Mouse (Mus musculus): ENCODE data around the gene Gm2663.
A peak's percentile ranks its signal among the peaks of the same experiment; 100 is the strongest.
"Not testable (repeated sequence)": the region's sequence is repeated elsewhere in the genome, so short reads cannot be mapped to it uniquely, and the experiment has no call there.

The Gm2663 gene

GRCm38 (mm10) chr6:40999379-40999778 is at the start of gene Gm2663:
Gm2663 (minus strand) TSS chr6:40999479.
- not testable (repeated sequence) for DNase-seq (ENCODE audit: low spot score in 2 of 2)

DNA sequence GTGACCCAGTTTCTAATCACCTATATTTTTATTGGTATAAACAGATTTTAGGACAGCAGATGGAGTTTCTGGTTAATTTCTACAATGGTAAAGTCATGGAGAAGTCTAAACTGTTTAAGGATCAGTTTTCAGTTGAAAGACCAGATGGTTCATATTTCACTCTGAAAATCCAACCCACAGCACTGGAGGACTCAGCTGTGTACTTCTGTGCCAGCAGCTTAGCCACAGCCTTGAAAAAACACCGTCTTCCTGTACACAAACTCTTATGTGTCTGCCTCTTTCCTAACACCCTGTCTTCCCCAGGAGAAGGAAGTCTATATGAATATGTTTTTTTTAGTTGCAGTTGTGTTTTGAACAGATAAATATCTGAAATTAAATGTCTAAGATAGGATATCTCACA is 49.3 kb upstream of the Gm2663 start:
- DNase-seq (ENCODE audit: low spot score in 2 of 2): no peak

GRCm38 (mm10) chr6:41047961-41048360 is 48.7 kb upstream of the Gm2663 start:
- no peak for DNase-seq (ENCODE audit: low spot score in 2 of 2)

DNA sequence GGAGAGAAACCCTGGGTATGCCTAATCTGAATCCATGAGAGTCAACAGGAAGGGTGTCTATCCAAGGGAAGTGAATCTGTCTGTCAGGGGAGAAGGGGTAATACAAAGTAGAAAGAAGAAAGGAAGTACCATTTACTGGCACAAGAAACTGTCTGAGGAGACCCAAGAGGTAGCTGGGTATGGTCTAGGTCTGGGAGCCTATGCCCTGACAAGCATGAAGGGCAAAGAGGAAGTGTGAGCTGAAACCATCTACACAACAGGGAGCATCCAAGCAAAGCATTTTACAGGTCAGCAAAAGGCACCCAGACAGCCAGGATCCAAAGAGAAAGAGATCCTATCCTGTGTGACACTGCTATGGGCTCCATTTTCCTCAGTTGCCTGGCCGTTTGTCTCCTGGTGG is 47.9 kb upstream of the Gm2663 start:
- DNase-seq (ENCODE audit: low spot score in 2 of 2): no peak

DNA sequence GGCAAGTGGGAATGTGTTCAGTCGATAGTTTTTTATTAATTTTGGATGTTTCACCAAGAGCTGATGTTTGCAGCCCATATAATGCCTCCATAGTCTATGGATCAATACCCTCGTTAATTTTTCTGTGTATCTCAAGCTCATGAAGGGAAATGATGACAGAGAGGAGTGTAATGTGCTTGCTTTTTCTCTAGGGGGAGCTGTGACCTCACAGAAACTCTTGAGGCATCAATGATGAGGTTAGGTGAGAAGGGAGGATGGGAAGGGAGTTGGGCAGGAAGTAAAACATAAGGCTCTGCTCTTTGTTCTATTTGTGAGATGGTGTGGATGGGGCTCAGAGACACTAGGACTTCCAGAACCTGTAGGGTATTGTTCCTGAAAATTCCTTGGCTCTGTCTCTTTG is 47.3 kb upstream of the Gm2663 start:
- DNase-seq (ENCODE audit: low spot score in 2 of 2): no peak

DNA sequence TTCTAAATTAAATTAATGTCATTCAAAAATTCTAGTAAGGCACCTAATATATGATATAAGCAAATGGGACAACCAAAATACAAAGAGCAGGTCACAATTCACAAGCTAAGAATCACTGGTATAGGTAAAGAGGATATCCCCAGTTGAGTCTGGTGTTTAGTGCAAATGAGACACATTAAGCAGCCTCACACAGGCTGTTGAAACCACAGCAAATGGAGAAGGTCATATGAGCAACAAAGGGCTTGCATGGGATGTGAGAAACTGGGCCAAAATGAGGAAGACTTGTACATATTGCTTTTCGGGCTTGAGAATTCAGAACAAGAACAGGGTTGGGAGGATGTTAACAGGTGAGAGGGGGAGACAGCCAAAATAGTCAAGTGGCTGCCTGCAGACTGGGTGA is 45.5 kb upstream of the Gm2663 start:
- no peak for DNase-seq (ENCODE audit: low spot score in 2 of 2)

DNA sequence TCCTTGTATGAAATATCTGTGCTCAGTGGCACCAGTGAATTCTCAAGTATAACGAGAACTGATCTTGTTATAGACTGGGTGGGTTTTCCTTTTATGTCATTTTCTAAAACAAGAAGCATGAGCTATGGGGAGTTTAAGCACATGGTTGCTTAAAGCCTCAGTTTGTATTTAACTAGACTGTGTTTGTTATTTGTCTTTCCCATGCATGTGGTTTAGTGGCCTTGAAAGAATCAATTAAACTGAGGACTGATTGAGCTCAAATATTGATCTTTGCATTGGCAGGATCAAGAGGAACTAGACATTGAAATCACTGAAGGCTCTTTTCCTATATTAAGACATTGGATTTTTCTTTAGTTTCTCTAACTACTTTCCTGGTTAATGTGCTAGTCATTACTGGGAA is 45.0 kb upstream of the Gm2663 start:
- no peak for DNase-seq (ENCODE audit: low spot score in 2 of 2)

DNA sequence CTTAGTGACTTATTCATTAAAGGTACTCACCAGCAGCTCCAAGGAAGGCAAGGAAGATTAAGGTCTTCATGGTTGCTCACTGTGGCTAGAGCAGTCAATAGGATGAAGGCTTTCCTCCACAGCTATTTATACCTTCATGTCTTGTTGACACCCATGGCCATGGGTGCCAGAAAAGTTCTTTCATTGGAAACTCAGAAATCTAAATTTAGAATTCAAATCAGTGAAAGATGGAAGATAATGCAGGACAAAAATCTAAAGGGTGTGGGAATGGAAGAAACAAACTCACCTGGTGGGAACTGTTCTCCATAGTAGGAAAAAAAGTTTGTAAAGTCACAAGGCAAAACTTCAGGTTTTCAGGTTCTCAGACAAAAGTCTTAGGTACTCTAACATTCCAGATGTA is 36.1 kb upstream of the Gm2663 start, which contains the start of gene 2210010C04Rik:
Gene 2210010C04Rik, minus strand, starts transcription at position 101 of the 400 bp plus-strand sequence.
- DNase-seq (ENCODE audit: low spot score in 2 of 2): no peak

DNA sequence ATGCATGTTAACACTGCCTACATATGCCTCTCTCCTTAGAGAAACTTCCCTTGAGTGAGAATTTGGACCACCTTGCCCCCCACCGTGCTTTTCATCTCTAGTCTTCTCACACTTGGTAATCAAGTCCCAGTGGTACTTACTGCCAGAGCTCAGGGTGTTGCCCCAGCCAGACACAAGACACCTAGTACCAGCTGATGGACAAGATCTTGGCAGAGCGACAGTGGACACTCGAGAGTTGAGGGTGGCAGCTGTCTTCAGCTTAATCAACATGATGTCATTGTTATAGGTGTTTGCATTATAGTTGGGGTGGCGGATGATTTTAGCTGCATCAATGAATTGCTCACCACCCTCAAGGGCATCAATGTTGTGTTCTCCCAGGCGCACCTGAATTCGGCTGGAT is 33.5 kb upstream of the Gm2663 start:
- no peak for DNase-seq (ENCODE audit: low spot score in 2 of 2)

- DNase-seq (ENCODE audit: low spot score in 2 of 2): peak in 1 of 2 experiments; percentile 6
These were observed 33.0 kb upstream of the Gm2663 start for GRCm38 (mm10) chr6:41032231-41032630.

DNA sequence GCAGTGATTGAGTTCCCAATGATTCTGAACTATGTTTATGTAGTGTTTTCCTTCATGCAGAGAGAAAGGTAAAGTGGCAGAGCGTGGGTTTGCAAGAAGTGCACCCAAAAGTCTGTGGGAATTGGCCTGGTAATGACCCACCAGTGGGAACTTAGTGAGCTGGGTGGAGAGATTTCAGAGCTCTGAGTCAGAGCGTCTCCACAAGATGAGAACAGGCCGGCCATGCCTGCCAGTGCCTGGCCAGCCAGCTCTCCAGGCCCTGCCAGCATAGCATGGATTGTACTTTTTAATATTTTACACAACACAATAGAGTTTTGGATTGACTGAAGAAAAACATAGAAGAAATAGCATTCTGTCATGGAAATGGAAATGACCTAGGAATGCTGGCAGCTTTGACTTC is 31.5 kb upstream of the Gm2663 start:
- no peak for DNase-seq (ENCODE audit: low spot score in 2 of 2)

- DNase-seq (ENCODE audit: low spot score in 2 of 2): no peak
These were observed 27.8 kb upstream of the Gm2663 start for GRCm38 (mm10) chr6:41027053-41027452.

DNA sequence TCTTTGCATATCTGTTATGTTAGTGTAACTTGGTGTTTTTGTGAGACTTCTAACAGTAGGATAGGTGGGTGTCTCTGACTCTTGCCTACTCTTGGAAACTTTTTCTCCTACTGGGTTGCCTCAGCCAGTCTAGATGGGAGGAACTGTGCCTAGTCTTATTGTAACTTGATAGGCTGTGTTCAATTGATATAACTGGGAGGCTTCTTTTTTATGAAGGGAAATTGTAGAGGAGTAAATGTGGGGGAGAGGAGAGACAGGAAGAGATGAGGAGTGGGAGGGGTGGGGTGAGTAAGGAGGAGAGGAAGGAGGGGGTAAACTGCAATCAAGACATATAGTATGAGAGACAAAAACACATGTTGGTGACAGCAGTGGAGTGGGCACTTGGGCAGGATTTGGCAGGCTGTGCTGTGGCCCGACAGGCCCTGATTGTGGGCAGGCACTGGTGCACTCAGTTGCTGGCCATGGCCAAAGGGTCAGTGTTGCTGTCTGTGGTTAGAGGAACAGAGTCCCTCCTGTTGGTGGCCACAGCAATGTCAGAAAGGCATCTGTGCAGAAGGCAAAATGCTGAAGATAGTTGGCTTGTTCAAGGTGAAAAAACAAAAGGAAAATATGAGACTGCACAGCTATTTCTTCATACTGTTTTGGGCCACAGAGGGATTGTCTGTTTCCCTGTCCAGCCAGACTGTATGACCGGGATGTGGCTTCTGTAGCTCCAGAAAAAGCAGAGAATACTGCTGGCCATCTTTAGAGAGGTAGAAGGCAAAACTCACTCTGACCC is 26.8 kb upstream of the Gm2663 start:
- no peak for DNase-seq (ENCODE audit: low spot score in 2 of 2)

DNA sequence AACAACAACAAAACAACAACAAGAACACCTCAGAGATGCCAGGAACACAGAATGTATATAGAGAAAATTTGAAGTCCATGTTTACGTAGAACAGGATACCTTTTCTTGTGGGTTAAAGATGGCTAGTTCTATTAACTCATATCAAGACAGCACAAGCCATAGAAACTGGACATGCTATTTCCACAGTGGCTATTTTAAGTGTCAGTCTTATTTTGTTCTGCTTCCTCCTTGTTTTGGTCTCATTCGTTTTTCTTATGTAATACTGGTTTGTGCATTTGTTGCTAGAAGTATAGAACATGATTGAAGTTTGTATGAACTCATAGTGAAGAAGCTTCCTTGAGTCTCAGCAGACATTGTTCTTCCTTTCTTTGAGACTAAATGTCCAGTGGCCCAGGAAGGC is 19.9 kb upstream of the Gm2663 start:
- no peak for DNase-seq (ENCODE audit: low spot score in 2 of 2)

GRCm38 (mm10) chr6:41018629-41019028 is 19.4 kb upstream of the Gm2663 start:
- DNase-seq (ENCODE audit: low spot score in 2 of 2): no peak

DNA sequence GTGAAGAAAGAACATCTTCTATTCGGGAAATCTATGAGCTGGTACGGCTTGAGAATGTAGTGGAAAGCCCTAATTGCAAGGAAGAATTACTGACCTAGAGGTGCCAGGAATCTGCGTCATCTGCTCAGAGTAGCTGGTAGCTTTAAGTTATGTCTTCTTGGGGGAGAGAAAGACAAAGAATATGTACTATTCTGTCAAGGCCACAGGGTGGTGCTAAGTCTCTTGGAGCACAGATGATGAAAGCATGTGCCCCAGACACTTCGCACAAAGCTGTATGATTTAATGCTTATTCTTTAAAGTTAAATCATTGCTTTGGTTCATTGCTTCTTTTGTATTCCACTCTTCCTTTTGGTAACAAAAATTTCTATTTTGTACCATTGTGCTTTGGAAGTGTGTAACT is 15.8 kb upstream of the Gm2663 start:
- no peak for DNase-seq (ENCODE audit: low spot score in 2 of 2)

- DNase-seq (ENCODE audit: low spot score in 2 of 2): not testable (repeated sequence)
These were observed 34.8 kb downstream of the Gm2663 start, which contains the start of gene 1810009J06Rik for GRCm38 (mm10) chr6:40964454-40964853. 1810009J06Rik (plus strand) TSS chr6:40964754.

GRCm38 (mm10) chr6:40953716-40954115 is 45.6 kb downstream of the Gm2663 start:
- DNase-seq (ENCODE audit: low spot score in 2 of 2): no peak

DNA sequence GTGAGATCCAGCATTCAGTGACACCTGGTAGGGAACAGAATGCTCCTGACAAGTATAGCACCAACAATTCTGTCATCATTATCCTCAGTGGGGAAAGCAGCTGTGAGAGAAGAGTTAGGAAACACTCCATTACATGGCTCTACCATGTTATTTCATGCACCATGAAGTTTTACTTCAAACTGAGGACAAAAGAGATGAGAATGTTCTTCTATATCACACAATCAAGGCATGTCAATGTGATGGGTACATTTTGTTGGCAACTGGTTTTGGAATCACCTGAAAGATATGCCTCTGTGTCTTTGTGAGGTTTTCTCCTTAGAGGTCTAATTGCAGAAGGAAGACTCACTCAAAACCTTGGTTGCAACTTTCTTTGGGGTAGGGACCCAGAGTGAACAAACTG is 47.5 kb downstream of the Gm2663 start, which contains the start of gene Gm4744:
Gene Gm4744, minus strand, starts transcription at position 101 of the 400 bp plus-strand sequence.
- no peak for DNase-seq (ENCODE audit: low spot score in 2 of 2)
